Mouse (Mus musculus) heart, postnatal 25 days (tissue): ENCODE measurements around the gene Rpl27. TPM values are rescaled to one million over a fixed set of nuclear protein-coding genes. Genes with fewer than 3 reads are reported as not detected.
"Not testable (repeated sequence)": the region's sequence is repeated elsewhere in the genome, so short reads cannot be mapped to it uniquely, and the experiment has no call there.

Experiments used
- DNase-seq: peaks from one replicate; pipeline ENCODE4 v3.0.0; 2022; ENCODE audit warnings: low spot score
- intact Hi-C: fragments of 180-260 bp; cut with DNase I; formaldehyde crosslinking; loops from one replicate; pipeline ENCODE4 v1.15.1; 2025
- total RNA-seq, 2 experiments: library from RNA; stranded (reverse); gene quantifications; 2 replicates each; pipeline ENCODE4 v1.2.3; 2021

Gene Rpl27
- total RNA-seq, 2 experiments from 2014 or later, result 46.7 to 56.2 TPM

GRCm38 (mm10) chr11:101465869-101466551, 23.9 kb downstream of the Rpl27 start, which contains the start of gene Vat1:
Gene Vat1, minus strand, starts transcription at chr11:101466230.
- DNase-seq, result peak; percentile 55
- intact Hi-C loops, result loop anchor here (5.0 kb wide), 1 partner anchor 86 kb away; the partner anchor contains the start of genes Brca1 and Nbr1

- DNase-seq, result not testable (repeated sequence)
- intact Hi-C loops, result loop anchor here (5.0 kb wide), 1 partner anchor 86 kb away; the partner anchor contains the start of genes Brca1 and Nbr1
Measured at GRCm38 (mm10) chr11:101466552-101466950, 24.5 kb downstream of the Rpl27 start.

GRCm38 (mm10) chr11:101467477-101468262, 25.6 kb downstream of the Rpl27 start:
- intact Hi-C loops, result loop anchor here (5.0 kb wide), 1 partner anchor 85 kb away; the partner anchor contains the start of genes Brca1 and Nbr1
- peak; percentile 46 for DNase-seq

GRCm38 (mm10) chr11:101468263-101468688, 26.2 kb downstream of the Rpl27 start:
- no peak for DNase-seq
- intact Hi-C loops, result loop anchor here (5.0 kb wide), 1 partner anchor 84 kb away; the partner anchor contains the start of genes Brca1 and Nbr1

GRCm38 (mm10) chr11:101468731-101469130, 26.6 kb downstream of the Rpl27 start:
- no peak for DNase-seq
- intact Hi-C loops, result loop anchor here (5.0 kb wide), 1 partner anchor 84 kb away; the partner anchor contains the start of genes Brca1 and Nbr1

GRCm38 (mm10) chr11:101469155-101469554, 27.1 kb downstream of the Rpl27 start:
- DNase-seq, result no peak
- intact Hi-C loops, result loop anchor here (5.0 kb wide), 1 partner anchor 83 kb away; the partner anchor contains the start of genes Brca1 and Nbr1

- no peak for DNase-seq
- intact Hi-C loops, result no loop called here
Measured at GRCm38 (mm10) chr11:101470206-101470605, 28.1 kb downstream of the Rpl27 start.

GRCm38 (mm10) chr11:101471926-101472325, 29.8 kb downstream of the Rpl27 start:
- DNase-seq, result no peak
- intact Hi-C loops, result no loop called here

GRCm38 (mm10) chr11:101472336-101472735, 30.2 kb downstream of the Rpl27 start:
- DNase-seq, result no peak
- intact Hi-C loops, result no loop called here

- DNase-seq, intact Hi-C loops: not testable (repeated sequence)
Measured at GRCm38 (mm10) chr11:101473686-101474085, 31.6 kb downstream of the Rpl27 start.

GRCm38 (mm10) chr11:101474298-101474697, 32.2 kb downstream of the Rpl27 start:
- intact Hi-C loops, result no loop called here

GRCm38 (mm10) chr11:101476361-101476760, 34.3 kb downstream of the Rpl27 start:
- intact Hi-C loops, result not testable (repeated sequence)

More at GRCm38 (mm10) chr11:101474298-101474697, 32.2 kb downstream of the Rpl27 start:
- no peak for DNase-seq

GRCm38 (mm10) chr11:101477194-101477551, 35.1 kb downstream of the Rpl27 start:
- intact Hi-C loops, result no loop called here
- no peak for DNase-seq

More at GRCm38 (mm10) chr11:101476361-101476760, 34.3 kb downstream of the Rpl27 start:
- not testable (repeated sequence) for DNase-seq

- intact Hi-C loops, result no loop called here
- no peak for DNase-seq
Measured at GRCm38 (mm10) chr11:101477552-101478211, 35.6 kb downstream of the Rpl27 start.

GRCm38 (mm10) chr11:101479171-101479635, 37.1 kb downstream of the Rpl27 start:
- DNase-seq, result no peak
- intact Hi-C loops, result no loop called here

GRCm38 (mm10) chr11:101480912-101481311, 38.8 kb downstream of the Rpl27 start:
- no peak for DNase-seq
- intact Hi-C loops, result no loop called here

- no peak for DNase-seq
- intact Hi-C loops, result no loop called here
Measured at GRCm38 (mm10) chr11:101483804-101484203, 41.7 kb downstream of the Rpl27 start.

GRCm38 (mm10) chr11:101484245-101484644, 42.1 kb downstream of the Rpl27 start:
- intact Hi-C loops, result no loop called here
- no peak for DNase-seq

GRCm38 (mm10) chr11:101484814-101485213, 42.7 kb downstream of the Rpl27 start:
- no peak for DNase-seq
- intact Hi-C loops, result no loop called here

GRCm38 (mm10) chr11:101485509-101486028, 43.5 kb downstream of the Rpl27 start:
- no peak for DNase-seq
- intact Hi-C loops, result no loop called here
